Mouse (Mus musculus) left cerebral cortex, adult 2 months (tissue): ENCODE data around the gene Rrbp1. TPM values are rescaled to one million over a fixed set of nuclear protein-coding genes. Genes with fewer than 3 reads are reported as not detected.
A peak's percentile ranks its signal among the peaks of the same experiment; 100 is the strongest.

Experiments used
- DNase-seq, 2 experiments: peaks; one replicate each; pipeline ENCODE4 v3.0.0; 2021 to 2022; ENCODE audit warnings: low spot score in 2 of 2, mixed read lengths in 1 of 2; ENCODE audit errors: extremely low spot score in 1 of 2
- H3K27ac ChIP-seq: fragments of 200-600 bp; 2 replicates; pipeline ENCODE4 v1.8.1; 2022
- H3K4me3 ChIP-seq: fragments of 200-600 bp; 2 replicates; pipeline ENCODE4 v1.8.1; 2022
- CTCF ChIP-seq: fragments of 200-600 bp; IDR thresholded peaks from 2 replicates; pipeline ENCODE4 v1.8.1; 2022; ENCODE audit warnings: antibody characterized with exemption, mild to moderate bottlenecking, moderate library complexity
- intact Hi-C: fragments of 180-260 bp; cut with DNase I; formaldehyde crosslinking; loops from one replicate; pipeline ENCODE4 v1.15.1; 2025
- total RNA-seq, 2 experiments: library from RNA; stranded (reverse); gene quantifications; 2 replicates each; pipeline ENCODE4 v1.2.3; 2021

Rrbp1 gene
- total RNA-seq, 2 experiments from 2014 or later = 61.2 to 65.6 TPM

DNA sequence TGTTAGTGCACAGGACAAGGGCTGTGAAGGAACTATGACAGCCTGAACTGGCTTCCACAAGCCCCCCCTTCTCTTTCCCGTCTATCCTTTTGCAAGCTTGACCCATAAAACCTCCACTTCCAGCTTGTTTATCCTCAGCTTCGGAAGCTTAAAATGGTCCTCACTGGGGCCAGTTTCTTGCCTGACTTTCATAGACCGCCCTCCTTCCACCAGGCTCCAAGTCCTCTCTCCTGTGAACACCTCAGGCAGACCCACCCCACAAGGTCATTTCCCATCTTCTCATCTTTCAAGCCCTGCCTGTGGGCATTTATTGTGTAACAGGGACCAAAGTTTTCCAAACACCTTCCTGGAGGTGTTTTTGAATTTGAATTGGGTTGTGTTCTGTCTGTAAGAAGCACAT is 11.4 kb upstream of the Rrbp1 start:
- intact Hi-C loops = no loop called here
- TF ChIP-seq CTCF = no peak
- Histone ChIP-seq H3K27ac (no peak overlapping the region), H3K4me3 (no peak overlapping the region)
- DNase-seq = no peak

GRCm38 (mm10) chr2:144019971-144020370 is 8.9 kb upstream of the Rrbp1 start:
- no peak for DNase-seq
- intact Hi-C loops = loop anchor here (10.0 kb wide), 1 partner anchor 145 kb away; no protein-coding TSS in a partner anchor
- Histone ChIP-seq H3K27ac (no peak overlapping the region), H3K4me3 (no peak overlapping the region)
- TF ChIP-seq CTCF = no peak

GRCm38 (mm10) chr2:144015861-144016260 is 4.8 kb upstream of the Rrbp1 start:
- Histone ChIP-seq H3K4me3 (no peak overlapping the region), H3K27ac (no peak overlapping the region)
- intact Hi-C loops = loop anchor here (10.0 kb wide), 1 partner anchor 149 kb away; no protein-coding TSS in a partner anchor
- DNase-seq = no peak
- no peak for TF ChIP-seq CTCF

DNA sequence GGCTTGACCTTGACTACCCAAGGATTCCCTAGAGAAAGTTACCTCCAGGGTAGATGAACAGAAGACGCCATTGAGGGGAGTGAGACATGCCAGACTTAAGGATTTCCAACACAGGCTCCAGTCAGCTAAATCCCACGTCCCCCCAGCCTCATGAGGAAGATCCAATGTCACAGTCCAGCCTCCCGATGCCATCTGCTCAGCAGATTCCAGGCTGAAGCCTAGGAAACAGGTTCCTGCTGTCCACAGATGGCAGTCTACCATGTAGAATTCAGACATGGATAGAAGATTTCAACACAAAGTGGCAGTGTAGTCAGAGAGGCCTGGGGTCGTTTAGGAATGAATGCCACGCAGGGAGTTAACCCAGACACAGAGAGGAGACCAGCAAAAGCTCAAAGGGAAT is 3.4 kb upstream of the Rrbp1 start:
- TF ChIP-seq CTCF = no peak
- no peak for DNase-seq
- intact Hi-C loops = loop anchor here (10.0 kb wide), 1 partner anchor 150 kb away; no protein-coding TSS in a partner anchor
- no peak overlapping the region for H3K4me3 ChIP-seq
- H3K27ac ChIP-seq = no peak overlapping the region

- no peak overlapping the region for H3K27ac ChIP-seq
- no peak overlapping the region for H3K4me3 ChIP-seq
- DNase-seq = no peak
- no peak for TF ChIP-seq CTCF
- intact Hi-C loops = loop anchor here (10.0 kb wide), 1 partner anchor 151 kb away; no protein-coding TSS in a partner anchor
Observed at GRCm38 (mm10) chr2:144014051-144014450, 3.0 kb upstream of the Rrbp1 start.

DNA sequence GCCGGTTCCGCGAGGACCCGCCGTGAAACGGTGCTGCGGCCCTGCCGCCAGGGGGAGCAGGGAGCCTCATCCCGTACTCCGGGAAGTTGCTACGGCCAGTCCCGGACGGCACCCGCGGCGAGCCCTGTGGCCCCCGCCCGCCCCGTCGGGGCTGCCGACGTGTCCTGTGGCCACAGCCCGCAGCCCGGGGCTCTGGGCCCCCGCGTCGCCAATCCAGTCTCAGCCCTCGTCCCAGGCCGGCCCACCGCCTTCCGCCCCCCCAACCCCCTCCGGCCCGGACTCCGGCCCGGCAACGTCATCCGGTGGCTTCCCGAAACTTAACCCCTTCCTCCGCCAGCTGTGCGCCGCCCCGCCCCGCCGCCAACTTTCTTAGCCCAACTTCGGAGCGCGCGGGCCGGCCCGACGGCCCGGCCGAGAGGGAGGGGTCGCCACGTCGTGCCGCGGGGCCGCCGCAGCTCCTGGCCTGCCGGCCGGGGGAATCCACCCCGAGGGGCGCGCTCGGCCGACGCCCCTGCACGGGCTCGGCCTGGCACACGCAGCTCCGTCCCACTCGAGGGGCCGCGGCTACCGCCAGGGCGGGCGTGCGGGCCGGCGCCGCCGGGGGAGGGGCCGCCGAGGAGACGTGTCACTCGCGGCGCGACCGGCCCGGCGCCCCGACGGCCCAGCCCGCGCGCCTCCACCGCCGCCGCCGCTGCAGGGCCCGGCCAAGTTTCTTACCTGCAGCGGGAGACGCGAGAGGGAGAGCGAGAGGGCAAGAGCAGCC is 600 bp downstream of the Rrbp1 start:
- DNase-seq = peak; percentile 70 to 71
- Histone ChIP-seq H3K27ac (peak overlapping the region; percentile 85), H3K4me3 (peak overlapping the region; percentile 96)
- peak; percentile 79 for TF ChIP-seq CTCF
- intact Hi-C loops = loop anchor here (10.0 kb wide), 1 partner anchor 154 kb away; no protein-coding TSS in a partner anchor

DNA sequence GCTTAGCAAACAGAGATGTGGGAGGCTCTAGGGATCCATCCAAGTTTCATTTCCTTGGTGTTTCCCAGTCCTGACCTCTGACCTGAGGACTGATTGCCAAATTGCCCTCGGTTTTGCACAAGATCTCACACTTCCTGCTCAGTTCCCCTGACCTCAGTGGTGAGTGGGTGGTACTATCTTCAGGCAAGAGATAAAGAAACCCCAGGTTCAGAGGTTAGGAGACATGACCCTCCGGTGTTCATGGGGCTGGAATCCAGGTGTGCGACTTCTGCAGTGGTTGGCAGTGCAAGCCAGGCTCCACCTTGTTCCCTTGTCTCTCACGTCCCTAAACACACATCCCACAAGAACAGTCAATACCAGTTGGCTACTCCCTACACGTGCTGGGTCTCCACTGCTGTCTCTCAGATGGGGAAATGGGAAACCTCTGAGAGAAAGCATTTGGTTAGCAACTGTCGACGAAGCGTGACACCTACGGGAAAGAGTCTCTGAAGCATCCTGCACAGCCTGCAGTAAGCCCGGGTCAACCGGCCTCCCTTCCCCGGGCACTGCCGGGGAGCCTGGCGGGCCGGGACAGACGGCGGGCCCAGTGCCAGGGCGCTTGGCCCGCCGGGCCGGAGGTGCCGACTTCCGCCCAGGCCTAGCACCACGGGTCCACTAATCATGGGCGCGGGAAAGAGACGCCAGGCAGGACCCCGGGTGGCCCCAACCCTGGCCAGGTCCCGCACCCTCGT is 1.3 kb downstream of the Rrbp1 start:
- intact Hi-C loops = loop anchor here (5.0 to 10.0 kb wide), 2 partner anchors 155 to 208 kb away; no protein-coding TSS in a partner anchor
- TF ChIP-seq CTCF = no peak
- peak in 1 of 2 experiments; percentile 12 for DNase-seq
- H3K4me3 ChIP-seq = peak overlapping the region; percentile 96
- peak overlapping the region; percentile 61 for H3K27ac ChIP-seq

GRCm38 (mm10) chr2:144009081-144009480 is 2.0 kb downstream of the Rrbp1 start:
- Histone ChIP-seq H3K4me3 (no peak overlapping the region; the same call in 1 of the 2 replicates), H3K27ac (no peak overlapping the region)
- no peak for DNase-seq
- intact Hi-C loops = loop anchor here (5.0 kb wide), 1 partner anchor 208 kb away; no protein-coding TSS in a partner anchor
- TF ChIP-seq CTCF = no peak

DNA sequence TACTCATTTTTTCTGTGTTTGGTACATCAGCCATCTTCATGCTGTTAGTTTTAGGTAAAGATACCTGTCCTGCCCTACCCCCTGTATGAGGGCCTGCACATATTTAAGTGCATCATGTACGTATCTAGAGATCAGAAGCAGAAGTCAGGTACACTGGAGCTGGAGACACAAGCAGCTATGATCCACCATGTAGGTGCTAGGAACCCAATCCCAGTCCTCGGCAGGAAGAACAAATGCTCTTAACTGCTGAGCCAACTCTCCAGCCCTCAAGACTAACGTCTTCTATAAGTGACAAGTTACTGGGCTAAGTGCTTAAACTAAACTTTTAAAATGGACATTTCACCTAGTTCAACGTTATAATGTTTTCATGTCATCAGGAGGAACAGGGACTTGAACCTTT is 3.9 kb downstream of the Rrbp1 start:
- TF ChIP-seq CTCF = no peak
- DNase-seq = no peak
- Histone ChIP-seq H3K27ac (no peak overlapping the region), H3K4me3 (no peak overlapping the region)
- intact Hi-C loops = loop anchor here (5.0 kb wide), 1 partner anchor 210 kb away; no protein-coding TSS in a partner anchor

DNA sequence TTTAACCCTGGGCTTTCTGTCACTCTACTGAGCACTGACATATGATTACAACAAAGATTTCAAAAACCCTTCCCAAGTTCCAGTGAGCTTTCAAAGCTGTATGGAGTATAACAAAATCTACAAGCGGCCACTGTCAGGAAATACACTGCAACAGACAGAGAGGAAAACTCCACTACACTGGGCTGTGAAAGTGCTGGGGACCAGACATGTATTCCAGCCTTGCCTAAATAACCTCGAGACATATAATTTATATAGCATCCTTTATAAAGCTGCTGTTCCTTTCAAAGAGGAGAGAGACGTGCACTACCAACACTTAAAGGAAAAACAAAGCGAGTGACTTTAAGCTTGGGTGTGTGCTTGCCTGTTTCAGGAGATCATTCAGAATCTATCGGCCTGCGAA is 4.4 kb downstream of the Rrbp1 start:
- H3K4me3 ChIP-seq = no peak overlapping the region
- no peak for TF ChIP-seq CTCF
- DNase-seq = no peak
- no peak overlapping the region for H3K27ac ChIP-seq
- intact Hi-C loops = loop anchor here (5.0 kb wide), 1 partner anchor 211 kb away; no protein-coding TSS in a partner anchor

- DNase-seq = no peak
- intact Hi-C loops = loop anchor here (5.0 kb wide), 1 partner anchor 212 kb away; no protein-coding TSS in a partner anchor
Observed at GRCm38 (mm10) chr2:144005166-144005955, 5.7 kb downstream of the Rrbp1 start.

More at GRCm38 (mm10) chr2:144005166-144005955, 5.7 kb downstream of the Rrbp1 start:
- Histone ChIP-seq H3K4me3 (no peak overlapping the region), H3K27ac (no peak overlapping the region)
- TF ChIP-seq CTCF = no peak; the same call in 1 of the 2 replicates
